Mouse (Mus musculus): ENCODE measurements around the gene Olfr1358.

GRCm38 (mm10) chr10:78467761-78468310, 49.4 kb upstream of the Olfr1358 start:
- TF ChIP-seq CTCF (IDR thresholded peaks at IDR 0.05) (no peak), EP300 (IDR thresholded peaks at IDR 0.05) (no peak)
